Comparison of ENCODE assay signal across 9 mouse cellular contexts in genomic region chr6:52675222-52675921, GRCm38 (mm10). TPM values are rescaled to one million over a fixed set of nuclear protein-coding genes. Genes with fewer than 3 reads are reported as not detected.
DNase-seq lines count a peak whose midpoint lies in the region; ATAC-seq and TF ChIP-seq lines count a peak whose summit lies in the region.
"Had no signal": no experiment of that assay in that cellular context is flagged by ENCODE, and none has a peak within 500 bp of the region (broad histone marks: within the 10 kb centered on the region; RNA-seq: fewer than 3 reads in every experiment).

No protein-coding gene starts in this region.

- DNase-seq in adrenal gland, postnatal 10 days = peak; percentile 39
- DNase-seq in adrenal gland, postnatal 25 days = no peak
- peak; percentile 37 for DNase-seq in ovary, postnatal 14 days (ENCODE audit: low spot score)
- DNase-seq in ovary, postnatal 10 days (ENCODE audit: low spot score) = no peak
- DNase-seq in stomach, postnatal 0 days (ENCODE audit: low spot score) = peak; percentile 34
- no peak for DNase-seq in thymus, postnatal 25 days

- ATAC-seq in kidney, embryonic 15.5 days (replicated peaks; ENCODE audit: low FRiP score) = no peak
- peak; percentile 89 for ATAC-seq in stomach, postnatal 0 days (ENCODE audit: low FRiP score, low TSS enrichment)
- no peak for ATAC-seq in inflammation-experienced regulatory T-cells, adult 6 months

- H3K4me3 ChIP-seq in kidney, embryonic 15.5 days (replicated peaks) = no peak overlapping the region
- no peak overlapping the region for H3K4me3 ChIP-seq in stomach, postnatal 0 days (ENCODE audit: low read depth, low read length)

- H3K9me3 ChIP-seq in kidney, embryonic 15.5 days (replicated peaks) = no peaks in the 10 kb centered on the region
- H3K9me3 ChIP-seq in stomach, postnatal 0 days (ENCODE audit: control insufficient read depth, low read length) = no peaks in the 10 kb centered on the region
- H3K9me3 ChIP-seq: megakaryocyte, embryonic 14.5 days had no signal

- 51% methylated on average over 4 of the region's 4 CpGs for WGBS in kidney, embryonic 15.5 days
- WGBS in stomach, postnatal 0 days = 35% methylated on average over 4 of the region's 4 CpGs

- H3K27ac ChIP-seq in kidney, embryonic 15.5 days = peak overlapping the region; percentile 67
- H3K27ac ChIP-seq in stomach, postnatal 0 days (replicated peaks) = peak overlapping the region; percentile 78

- H3K36me3 ChIP-seq in kidney, embryonic 15.5 days = no peaks in the 10 kb centered on the region
- H3K36me3 ChIP-seq in stomach, postnatal 0 days (ENCODE audit: control insufficient read depth, insufficient read depth, low read length) = no peaks in the 10 kb centered on the region

- H3K4me1 ChIP-seq in kidney, embryonic 15.5 days = peaks cover 22% of the 10 kb centered on the region
- H3K4me1 ChIP-seq in stomach, postnatal 0 days (replicated peaks; ENCODE audit: control insufficient read depth, insufficient read depth) = no peaks in the 10 kb centered on the region; the same call in 1 of the 2 replicates

- no peaks in the 10 kb centered on the region for H3K27me3 ChIP-seq in kidney, embryonic 15.5 days
- no peaks in the 10 kb centered on the region for H3K27me3 ChIP-seq in stomach, postnatal 0 days (ENCODE audit: control insufficient read depth, insufficient read depth, low read length)
- H3K27me3 ChIP-seq: megakaryocyte, embryonic 14.5 days had no signal

- TF ChIP-seq CTCF in stomach, postnatal 0 days (IDR thresholded peaks at IDR 0.05; ENCODE audit: low read depth) = no peak

- no peak overlapping the region for H3K4me2 ChIP-seq in kidney, embryonic 15.5 days
- peak overlapping the region; percentile 12; the same call in 1 of the 2 replicates for H3K4me2 ChIP-seq in stomach, postnatal 0 days (replicated peaks; ENCODE audit: low read depth)

- H3K9ac ChIP-seq in kidney, embryonic 15.5 days = no peak overlapping the region
- H3K9ac ChIP-seq in stomach, postnatal 0 days (ENCODE audit: low read length) = no peak overlapping the region

- TF ChIP-seq EP300 in stomach, postnatal 0 days (optimal IDR thresholded peaks at IDR 0.05) = no peak

RNA-seq across cellular contexts. Expression of gene Hibadh, which starts 35.2 kb away (rescaled TPM):
- total RNA-seq in adrenal gland, postnatal 10 days (2021) = 100 to 1,000 TPM; 219 to 227 TPM
- 166 and 179 TPM in 2 replicates for total RNA-seq in adrenal gland, postnatal 25 days (2021)
- 132 and 133 TPM in 2 replicates for polyA plus RNA-seq in kidney, embryonic 15.5 days (2015; fragmentation: Nextera tagmentation; extraction: Ambion mirVana)
- polyA plus RNA-seq in stomach, postnatal 0 days (2015; fragmentation: Nextera tagmentation; extraction: Ambion mirVana) = 102 and 107 TPM in 2 replicates
- polyA plus RNA-seq in inflammation-experienced regulatory T-cells, adult 6 months (2017; shearing (Covaris generic)) = 10 to 100 TPM; 39.6 to 46.1 (median 42.5) TPM

RNA-seq across cellular contexts. Expression of gene Tax1bp1, which starts 38.2 kb away (rescaled TPM):
- total RNA-seq in adrenal gland, postnatal 10 days (2021) = 100 to 1,000 TPM; 124 to 138 TPM
- total RNA-seq in adrenal gland, postnatal 25 days (2021) = 179 and 185 TPM in 2 replicates
- 133 and 151 TPM in 2 replicates for polyA plus RNA-seq in kidney, embryonic 15.5 days (2015; fragmentation: Nextera tagmentation; extraction: Ambion mirVana)
- 125 and 156 TPM in 2 replicates for polyA plus RNA-seq in stomach, postnatal 0 days (2015; fragmentation: Nextera tagmentation; extraction: Ambion mirVana)
- polyA plus RNA-seq in inflammation-experienced regulatory T-cells, adult 6 months (2017; shearing (Covaris generic)) = 100 to 1,000 TPM; 209 to 248 (median 225) TPM

Comparison
In these comparisons a context has a peak if more than half of its experiments do, and no peak if none do; other contexts are left out.
1. DNase-seq: peak in adrenal gland, postnatal 10 days (single experiment), ovary, postnatal 14 days (single experiment) and stomach, postnatal 0 days (single experiment); none in adrenal gland, postnatal 25 days (single experiment), ovary, postnatal 10 days (single experiment) and thymus, postnatal 25 days (single experiment).